Mouse (Mus musculus) liver, adult 2 months (tissue): ENCODE data around the gene Zbp1.

Experiments
- CTCF ChIP-seq: fragments of 200-500 bp; IDR thresholded peaks from 2 replicates; pipeline ENCODE4 v1.5.1; 2011; ENCODE audit warnings: low read depth, low read length, control low read depth
- POLR2A ChIP-seq: fragments of 200-500 bp; IDR thresholded peaks from 2 replicates; pipeline ENCODE4 v1.6.1; 2011; ENCODE audit warnings: low read length, control low read depth; ENCODE audit not compliant: insufficient read depth; ENCODE audit errors: extremely low read depth

DNA sequence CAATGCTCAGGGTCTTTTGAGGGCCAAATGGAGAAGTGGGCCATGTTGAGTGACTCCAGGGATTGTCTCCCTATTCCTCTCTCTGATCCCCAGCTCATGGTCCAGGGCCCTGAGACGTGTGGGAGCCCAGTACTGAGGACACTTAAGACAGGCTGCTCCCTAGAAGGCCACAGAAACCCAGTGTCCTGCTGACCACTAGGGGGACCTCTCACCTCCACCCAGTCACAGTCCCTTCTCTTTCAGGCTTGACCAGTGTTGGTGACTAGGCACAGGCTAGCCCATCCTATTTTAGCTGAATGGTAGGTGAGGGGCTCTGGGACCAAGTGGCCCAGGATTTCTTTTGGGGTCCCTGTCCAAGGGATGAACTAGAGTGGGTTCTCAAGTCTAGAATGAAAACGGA is 48.0 kb downstream of the Zbp1 start:
- TF ChIP-seq CTCF (peak; percentile 66), POLR2A (no peak)
